Mouse (Mus musculus) ES-E14 (cell line): ENCODE results near the gene Itgax. TPM values are rescaled to one million over a fixed set of nuclear protein-coding genes. Genes with fewer than 3 reads are reported as not detected.
"Not testable (repeated sequence)": the region's sequence is repeated elsewhere in the genome, so short reads cannot be mapped to it uniquely, and the experiment has no call there.

Experiments
- DNase-seq: peaks from one replicate; pipeline ENCODE4 v3.0.0-alpha.2; 2013; ENCODE audit warnings: low read depth, low spot score
- H3K27ac ChIP-seq: 2 replicates; pipeline ENCODE4 v1.5.1; 2012; ENCODE audit warnings: low read depth, mild to moderate bottlenecking, low read length, moderate library complexity, mixed read lengths; ENCODE audit not compliant: poor library complexity, insufficient read depth, severe bottlenecking
- H3K36me3 ChIP-seq: 2 replicates; pipeline ENCODE4 v1.6.1; 2012; ENCODE audit warnings: mild to moderate bottlenecking, low read length, moderate library complexity, mixed read lengths; ENCODE audit not compliant: control insufficient read depth, poor library complexity, insufficient read depth, severe bottlenecking
- H3K4me1 ChIP-seq, 2 experiments: fragments of 150-350 bp in 1 of 2; sonication (generic) in 1 of 2; 2 replicates each; pipeline ENCODE4 v1.6.1; 2012; ENCODE audit warnings: low read length in 2 of 2, mild to moderate bottlenecking in 1 of 2, mixed read lengths in 1 of 2; ENCODE audit not compliant: control insufficient read depth in 2 of 2, insufficient read depth in 2 of 2, poor library complexity in 1 of 2
- H3K4me3 ChIP-seq, 2 experiments: fragments of 150-350 bp in 1 of 2; sonication (generic) in 1 of 2; 2 replicates each; pipeline ENCODE4 v1.5.1; 2012; ENCODE audit warnings: low read length in 2 of 2, low read depth in 1 of 2, mild to moderate bottlenecking in 1 of 2, mixed read lengths in 1 of 2; ENCODE audit not compliant: insufficient read depth in 1 of 2, poor library complexity in 1 of 2, severe bottlenecking in 1 of 2
- H3K9ac ChIP-seq: 2 replicates; pipeline ENCODE4 v1.6.1; 2012; ENCODE audit warnings: low read depth, mild to moderate bottlenecking, low read length, mixed read lengths; ENCODE audit not compliant: poor library complexity, insufficient read depth, severe bottlenecking
- H3K9me3 ChIP-seq: fragments of 150-350 bp; sonication (generic); 2 replicates; pipeline ENCODE4 v1.6.1; 2012; ENCODE audit warnings: low read depth, mild to moderate bottlenecking, low read length; ENCODE audit not compliant: control insufficient read depth, insufficient read depth
- CHD2 ChIP-seq: IDR thresholded peaks from 2 replicates; pipeline ENCODE4 v1.6.1; 2014; ENCODE audit warnings: mild to moderate bottlenecking, low read depth, low read length, inconsistent platforms
- HCFC1 ChIP-seq: IDR thresholded peaks from 2 replicates; pipeline ENCODE4 v1.6.1; 2012; ENCODE audit warnings: low read length, inconsistent platforms, borderline replicate concordance; ENCODE audit not compliant: insufficient read depth
- MAFK ChIP-seq: IDR thresholded peaks from 2 replicates; pipeline ENCODE4 v1.6.1; 2014; ENCODE audit warnings: mild to moderate bottlenecking, low read depth, low read length, inconsistent platforms; ENCODE audit not compliant: insufficient read depth
- ZC3H11A ChIP-seq: IDR thresholded peaks from 2 replicates; pipeline ENCODE4 v1.6.1; 2012; ENCODE audit warnings: low read depth, mild to moderate bottlenecking, inconsistent platforms, low read length, borderline replicate concordance
- ZNF384 ChIP-seq: IDR thresholded peaks from 2 replicates; pipeline ENCODE4 v1.6.1; 2012; ENCODE audit warnings: low read depth, low read length, inconsistent platforms
- in situ Hi-C, 2 experiments: fragments of 600-800 bp; cut with MboI; formaldehyde crosslinking; loops; one replicate each; pipeline ENCODE4 v1.15.1; 2025; ENCODE audit warnings: low sequenced_read_pairs in 2 of 2, inconsistent platforms in 1 of 2; ENCODE audit not compliant: unreplicated experiment in 2 of 2
- total RNA-seq: library from RNA; depleted of rRNA; stranded (reverse); fragments of 300-350 nt; gene quantifications from 2 replicates; pipeline ENCODE4 v1.2.3, GENCODE M21; 2012

The Itgax gene
- total RNA-seq, 1 experiment = not detected

GRCm38 (mm10) chr7:128154076-128154475 is 24.7 kb downstream of the Itgax start, which contains the start of gene Itgad:
Gene Itgad (plus strand): TSS chr7:128154376.
- in situ Hi-C loops = no loop called here

GRCm38 (mm10) chr7:128154924-128155323 is 25.6 kb downstream of the Itgax start:
- DNase-seq = no peak
- Histone ChIP-seq H3K4me3 (no peak overlapping the region), H3K9me3 (no peaks in the 10 kb centered on the region), H3K36me3 (no peaks in the 10 kb centered on the region), H3K27ac (no peak overlapping the region), H3K9ac (no peak overlapping the region), H3K4me1 (no peaks in the 10 kb centered on the region)
- in situ Hi-C loops = no loop called here
- TF ChIP-seq HCFC1 = no peak
- TF ChIP-seq ZNF384 = no peak
- no peak for TF ChIP-seq CHD2
- TF ChIP-seq MAFK = no peak
- no peak for TF ChIP-seq ZC3H11A

More at GRCm38 (mm10) chr7:128154076-128154475, 24.7 kb downstream of the Itgax start, which contains the start of gene Itgad:
- Histone ChIP-seq H3K36me3 (no peaks in the 10 kb centered on the region), H3K9ac (no peak within 1 kb of the TSS), H3K27ac (no peak within 1 kb of the TSS), H3K4me3 (peak within 1 kb of the TSS in 1 of 2 experiments; percentile 15; a peak in 1 of 4 replicates), H3K9me3 (no peaks in the 10 kb centered on the region), H3K4me1 (no peaks in the 10 kb centered on the region)
- TF ChIP-seq MAFK (no peak), ZNF384 (no peak), HCFC1 (no peak), ZC3H11A (no peak), CHD2 (no peak)
- no peak for DNase-seq

DNA sequence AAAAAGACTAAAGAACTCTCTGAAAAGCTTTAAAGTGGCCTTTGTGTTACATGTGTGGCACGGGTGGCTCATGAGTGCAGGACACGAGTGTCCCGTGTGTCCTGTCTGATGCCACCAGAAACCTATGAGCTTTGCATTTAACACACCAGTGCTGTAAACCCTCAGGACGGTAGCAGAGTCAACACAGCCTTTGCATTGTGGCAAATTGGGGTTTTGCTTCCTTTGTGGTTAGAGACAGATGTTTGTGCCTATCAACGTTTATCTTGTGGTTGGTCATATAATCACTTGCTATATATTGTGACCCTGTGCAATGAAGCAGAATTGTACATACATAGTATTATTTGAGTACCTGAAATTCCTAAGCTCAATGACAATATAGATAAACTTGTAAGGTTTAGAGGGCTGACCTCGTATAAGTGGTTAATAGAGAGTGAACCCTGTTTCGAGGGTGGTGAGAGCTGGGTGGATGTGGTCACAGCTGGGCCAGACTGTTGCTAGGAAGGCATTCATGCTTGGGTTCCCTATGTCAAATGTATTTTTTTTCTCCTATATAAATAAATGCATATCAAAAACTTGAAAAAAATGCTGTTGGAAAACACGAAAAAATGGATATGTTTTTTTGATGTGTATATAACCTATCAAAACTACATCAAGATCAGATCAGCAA is 29.5 kb downstream of the Itgax start:
- DNase-seq, H3K4me1 ChIP-seq, in situ Hi-C loops, H3K9ac ChIP-seq, H3K4me3 ChIP-seq, H3K9me3 ChIP-seq, H3K27ac ChIP-seq, H3K36me3 ChIP-seq: not testable (repeated sequence)

DNA sequence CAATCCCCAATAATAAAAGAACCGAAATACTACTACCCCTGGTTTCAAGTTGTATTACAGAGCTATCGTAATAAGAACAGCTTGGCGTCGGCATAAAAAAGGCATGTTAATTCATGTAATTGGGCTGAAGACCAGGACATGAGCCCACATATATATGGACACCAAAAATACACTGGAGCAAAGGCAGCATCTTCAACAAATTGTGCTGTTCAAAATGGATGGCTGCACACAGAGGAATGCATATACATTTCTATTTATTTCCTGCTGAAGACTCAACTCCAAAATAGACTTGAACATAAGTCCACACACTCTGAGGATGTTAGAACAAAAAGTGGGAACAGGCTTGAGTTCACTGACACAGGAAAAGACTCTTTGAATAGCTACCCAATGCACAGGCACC is 34.7 kb downstream of the Itgax start:
- H3K36me3 ChIP-seq = no peaks in the 10 kb centered on the region
- no peak for TF ChIP-seq ZNF384
- in situ Hi-C loops = no loop called here
- DNase-seq = no peak
- no peak overlapping the region for H3K27ac ChIP-seq
- H3K4me3 ChIP-seq = no peak overlapping the region
- H3K9ac ChIP-seq = no peak overlapping the region
- no peaks in the 10 kb centered on the region for H3K4me1 ChIP-seq
- H3K9me3 ChIP-seq = no peaks in the 10 kb centered on the region

DNA sequence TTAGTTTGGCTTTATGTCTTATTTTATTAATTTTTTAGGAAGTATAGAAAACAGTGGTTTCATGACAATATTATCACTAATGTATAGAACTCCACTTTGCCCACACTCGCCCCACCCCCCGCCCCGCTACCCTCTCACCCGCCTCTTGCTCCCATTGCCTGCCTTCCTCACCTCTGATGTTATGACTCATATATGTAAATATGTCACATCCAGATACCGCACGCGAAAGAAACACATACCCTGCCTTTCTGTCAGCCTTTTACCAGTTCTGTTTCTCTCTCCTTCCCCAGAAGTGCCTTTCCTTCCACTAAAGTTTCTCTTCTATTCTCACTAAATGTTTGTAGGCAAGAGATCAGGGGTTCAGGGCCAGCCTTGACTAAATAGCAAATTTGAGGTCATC is 37.0 kb downstream of the Itgax start:
- Histone ChIP-seq H3K9ac (no peak overlapping the region), H3K36me3 (no peaks in the 10 kb centered on the region), H3K9me3 (no peaks in the 10 kb centered on the region), H3K4me1 (no peaks in the 10 kb centered on the region), H3K4me3 (no peak overlapping the region), H3K27ac (no peak overlapping the region)
- in situ Hi-C loops = no loop called here
- TF ChIP-seq CHD2 = no peak
- TF ChIP-seq MAFK = no peak
- TF ChIP-seq HCFC1 = no peak
- no peak for TF ChIP-seq ZC3H11A
- no peak for DNase-seq
